Mouse (Mus musculus) testis, adult 2 months (tissue): ENCODE measurements around the gene Kcna2.

Experiments
- CTCF ChIP-seq: fragments of 200-500 bp; IDR thresholded peaks from 2 replicates; pipeline ENCODE4 v1.5.1; 2012; ENCODE audit warnings: low read depth, mild to moderate bottlenecking, inconsistent platforms, low read length, moderate library complexity; ENCODE audit not compliant: control insufficient read depth, insufficient read depth, insufficient replicate concordance
- POLR2A ChIP-seq: fragments of 200-500 bp; IDR thresholded peaks from 2 replicates; pipeline ENCODE4 v1.6.1; 2012; ENCODE audit warnings: low read depth, mild to moderate bottlenecking, inconsistent platforms, low read length, moderate library complexity; ENCODE audit not compliant: control insufficient read depth

DNA sequence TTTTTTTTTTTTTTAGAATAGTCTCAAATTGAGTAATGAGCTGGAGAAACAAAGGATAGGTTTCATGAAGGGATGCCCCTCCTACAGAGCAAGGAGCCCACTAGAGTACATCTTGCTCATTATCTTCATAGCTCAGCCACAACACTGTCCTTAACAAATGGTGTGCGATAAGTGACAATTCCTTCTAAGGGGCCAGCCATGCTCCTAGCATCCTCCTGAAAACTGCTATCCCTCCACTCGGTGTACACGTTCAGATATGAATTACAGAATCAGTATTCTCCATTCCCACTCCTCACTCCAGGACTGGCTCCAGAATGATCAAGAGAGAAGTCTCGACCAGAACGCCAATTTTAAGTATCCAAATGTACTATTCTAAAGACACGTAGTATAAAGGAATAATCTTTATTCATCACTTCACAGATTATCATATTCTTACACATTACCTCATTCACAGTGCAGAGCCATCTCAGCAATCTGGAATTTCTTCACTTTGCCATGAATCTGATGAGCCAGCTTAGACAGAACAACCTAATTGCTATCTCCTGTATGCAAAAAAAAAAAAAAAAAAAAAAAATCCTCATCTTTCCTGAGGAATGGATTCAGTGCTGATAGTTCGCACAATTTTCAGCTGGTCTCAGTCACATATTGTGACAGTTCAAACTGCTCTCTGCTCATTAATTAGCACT lies 34.6 kb upstream of the Kcna2 start:
- TF ChIP-seq CTCF (no peak), POLR2A (no peak)
